Mouse (Mus musculus) heart, adult 8-10 months (tissue): ENCODE results near the gene Enpp3. TPM values are rescaled to one million over a fixed set of nuclear protein-coding genes. Genes with fewer than 3 reads are reported as not detected.

Experiments used
- DNase-seq: peaks from one replicate; pipeline ENCODE4 v3.0.0; 2022; ENCODE audit warnings: low spot score
- total RNA-seq, 4 experiments: library from RNA; stranded (reverse); gene quantifications; 2 replicates each; pipeline ENCODE4 v1.2.4; 2022

Gene Enpp3
- total RNA-seq: 1 to 10 TPM; 1.6 to 3.5 (median 2.8) TPM

GRCm38 (mm10) chr10:24842676-24843075 is at the start of gene Enpp3:
Gene Enpp3 (minus strand): TSS chr10:24842823.
- no peak for DNase-seq

- no peak for DNase-seq
Observed at GRCm38 (mm10) chr10:24888343-24888742, 45.7 kb upstream of the Enpp3 start.

- no peak for DNase-seq
Observed at GRCm38 (mm10) chr10:24886008-24886407, 43.4 kb upstream of the Enpp3 start.

- no peak for DNase-seq
Observed at GRCm38 (mm10) chr10:24873624-24874023, 31.0 kb upstream of the Enpp3 start.

GRCm38 (mm10) chr10:24869760-24870290 is 27.2 kb upstream of the Enpp3 start, which contains the start of gene Med23:
Gene Med23 (plus strand): TSS chr10:24869986.
- peak; percentile 99 for DNase-seq

GRCm38 (mm10) chr10:24864434-24864833 is 21.8 kb upstream of the Enpp3 start:
- no peak for DNase-seq

GRCm38 (mm10) chr10:24863146-24863545 is 20.5 kb upstream of the Enpp3 start:
- no peak for DNase-seq

GRCm38 (mm10) chr10:24841998-24842397 is 625 bp downstream of the Enpp3 start:
- DNase-seq: no peak

- DNase-seq: no peak
Observed at GRCm38 (mm10) chr10:24840795-24841194, 1.8 kb downstream of the Enpp3 start.

- peak; percentile 16 for DNase-seq
Observed at GRCm38 (mm10) chr10:24836366-24837038, 6.1 kb downstream of the Enpp3 start.

GRCm38 (mm10) chr10:24835702-24836342 is 6.8 kb downstream of the Enpp3 start:
- peak; percentile 20 for DNase-seq

GRCm38 (mm10) chr10:24834634-24835371 is 7.8 kb downstream of the Enpp3 start:
- no peak for DNase-seq

- no peak for DNase-seq
Observed at GRCm38 (mm10) chr10:24832306-24832705, 10.3 kb downstream of the Enpp3 start.

GRCm38 (mm10) chr10:24831377-24832095 is 11.1 kb downstream of the Enpp3 start:
- DNase-seq: no peak

- DNase-seq: no peak
Observed at GRCm38 (mm10) chr10:24830448-24830847, 12.2 kb downstream of the Enpp3 start.

- DNase-seq: no peak
Observed at GRCm38 (mm10) chr10:24828136-24828535, 14.5 kb downstream of the Enpp3 start.

GRCm38 (mm10) chr10:24826130-24826529 is 16.5 kb downstream of the Enpp3 start:
- no peak for DNase-seq

GRCm38 (mm10) chr10:24825456-24826081 is 17.1 kb downstream of the Enpp3 start:
- no peak for DNase-seq

- DNase-seq: no peak
Observed at GRCm38 (mm10) chr10:24824621-24825020, 18.0 kb downstream of the Enpp3 start.

GRCm38 (mm10) chr10:24823697-24824535 is 18.7 kb downstream of the Enpp3 start:
- peak; percentile 52 for DNase-seq
